In genomic region chr17:74264333-74265155, GRCm38 (mm10) we compare ENCODE assay signal across 8 mouse cellular contexts. TPM values are rescaled to one million over a fixed set of nuclear protein-coding genes. Genes with fewer than 3 reads are reported as not detected.
DNase-seq lines count a peak whose midpoint lies in the region; ATAC-seq and TF ChIP-seq lines count a peak whose summit lies in the region.

No protein-coding gene starts in this region.

- ATAC-seq in lung, postnatal 0 days: 0 out of 2 replicates have a peak, but pooled peaks have one; percentile 19
- peak; percentile 47; the same call in 1 of the 2 replicates for ATAC-seq in midbrain, embryonic 11.5 days (ENCODE audit: low FRiP score)

- WGBS in lung, postnatal 0 days: 61% methylated on average over 3 of the region's 3 CpGs
- 53% methylated on average over 3 of the region's 3 CpGs for WGBS in midbrain, embryonic 11.5 days

- DNase-seq in lung, postnatal 0 days (ENCODE audit: low spot score): no peak
- DNase-seq in lung, postnatal 4 days: no peak
- peak; percentile 29 to 37 for DNase-seq in gastrocnemius, postnatal 36 days
- DNase-seq in kidney, adult 18-20 months: peak; percentile 30
- DNase-seq in midbrain, embryonic 11.5 days (ENCODE audit: low spot score, missing footprints): no peak
- DNase-seq in right cerebral cortex, postnatal 25 days: no peak
- DNase-seq in cerebellum, adult 9-11 months: no peak
- DNase-seq in left cerebral cortex, adult 11 months (ENCODE audit: low spot score): no peak

- H3K9ac ChIP-seq in lung, postnatal 0 days (replicated peaks; ENCODE audit: low read depth): no peak overlapping the region
- peak overlapping the region; percentile 43 for H3K9ac ChIP-seq in midbrain, embryonic 11.5 days (ENCODE audit: low read length)

- H3K4me2 ChIP-seq in lung, postnatal 0 days (replicated peaks; ENCODE audit: low read depth, low read length): no peak overlapping the region
- H3K4me2 ChIP-seq in midbrain, embryonic 11.5 days: peak overlapping the region; percentile 12; the same call in 1 of the 2 replicates

- peaks cover 10% of the 10 kb centered on the region; the same call in 1 of the 2 replicates for H3K4me1 ChIP-seq in lung, postnatal 0 days (ENCODE audit: insufficient read depth, low read depth, low read length)
- peaks cover 18% of the 10 kb centered on the region for H3K4me1 ChIP-seq in midbrain, embryonic 11.5 days (ENCODE audit: control insufficient read depth, insufficient read depth, low read length)

- H3K27me3 ChIP-seq in lung, postnatal 0 days (replicated peaks; ENCODE audit: insufficient read depth, low read length): no peaks in the 10 kb centered on the region
- no peaks in the 10 kb centered on the region for H3K27me3 ChIP-seq in midbrain, embryonic 11.5 days (ENCODE audit: control insufficient read depth, insufficient read depth, low read length)

- H3K4me3 ChIP-seq in lung, postnatal 0 days (ENCODE audit: low read depth, low read length): no peak overlapping the region
- H3K4me3 ChIP-seq in midbrain, embryonic 11.5 days (ENCODE audit: low read depth, low read length): no peak overlapping the region

- no peak for TF ChIP-seq EP300 in lung, postnatal 0 days (IDR thresholded peaks at IDR 0.05)

- intact Hi-C loops in gastrocnemius, postnatal 36 days (cut with DNase I): no loop called here

- H3K27ac ChIP-seq in lung, postnatal 0 days (ENCODE audit: low read length): peak overlapping the region; percentile 47
- H3K27ac ChIP-seq in midbrain, embryonic 11.5 days (ENCODE audit: low read depth, low read length): peak overlapping the region; percentile 77

- H3K36me3 ChIP-seq in lung, postnatal 0 days (ENCODE audit: insufficient read depth, low read length): no peaks in the 10 kb centered on the region
- no peaks in the 10 kb centered on the region for H3K36me3 ChIP-seq in midbrain, embryonic 11.5 days (ENCODE audit: control insufficient read depth, insufficient read depth, low read length)

- no peak for TF ChIP-seq CTCF in lung, postnatal 0 days (IDR thresholded peaks at IDR 0.05)

- H3K9me3 ChIP-seq in lung, postnatal 0 days (ENCODE audit: low read length): no peaks in the 10 kb centered on the region
- no peaks in the 10 kb centered on the region; the same call in 1 of the 2 replicates for H3K9me3 ChIP-seq in midbrain, embryonic 11.5 days (ENCODE audit: control insufficient read depth, low read length)

RNA-seq across cellular contexts. Expression of gene Memo1, which starts 30.8 kb away (rescaled TPM):
- polyA plus RNA-seq in lung, postnatal 0 days (2015; fragmentation: Nextera tagmentation; extraction: Ambion mirVana): 54.2 and 56.3 TPM in 2 replicates
- total RNA-seq in gastrocnemius, postnatal 36 days (2021): 10 to 100 TPM; 53.7 to 54.6 TPM
- 85.9 and 90.2 TPM in 2 replicates for polyA plus RNA-seq in midbrain, embryonic 11.5 days (2014; fragmentation: Nextera tagmentation; extraction: Ambion mirVana)

RNA-seq across cellular contexts. Expression of gene Dpy30, which starts 59.2 kb away (rescaled TPM):
- 149 and 165 TPM in 2 replicates for polyA plus RNA-seq in lung, postnatal 0 days (2015; fragmentation: Nextera tagmentation; extraction: Ambion mirVana)
- total RNA-seq in gastrocnemius, postnatal 36 days (2021): 10 to 100 TPM; 44.7 to 47.3 TPM
- 276 and 277 TPM in 2 replicates for polyA plus RNA-seq in midbrain, embryonic 11.5 days (2014; fragmentation: Nextera tagmentation; extraction: Ambion mirVana)

Comparison
In these comparisons a context has a peak if more than half of its experiments do, and no peak if none do; other contexts are left out.
1. DNase-seq: peak in gastrocnemius, postnatal 36 days (2 of 2) and kidney, adult 18-20 months (single experiment); none in lung, postnatal 0 days (single experiment), lung, postnatal 4 days (0 of 2), midbrain, embryonic 11.5 days (single experiment), right cerebral cortex, postnatal 25 days (single experiment), cerebellum, adult 9-11 months (single experiment) and left cerebral cortex, adult 11 months (single experiment).